In genomic region chr8:64832581-64833135, GRCm38 (mm10) we compare ENCODE assay signal across 19 mouse cellular contexts. TPM values are rescaled to one million over a fixed set of nuclear protein-coding genes. Genes with fewer than 3 reads are reported as not detected.
DNase-seq lines count a peak whose midpoint lies in the region; ATAC-seq and TF ChIP-seq lines count a peak whose summit lies in the region.
"Had no signal": no experiment of that assay in that cellular context is flagged by ENCODE, and none has a peak within 500 bp of the region (broad histone marks: within the 10 kb centered on the region; RNA-seq: fewer than 3 reads in every experiment).

No protein-coding gene starts in this region.

- 89% methylated on average over 13 of the region's 13 CpGs for WGBS in heart, embryonic 15.5 days
- 82% methylated on average over 13 of the region's 13 CpGs for WGBS in heart, embryonic 11.5 days (ENCODE audit: insufficient replicate concordance)
- 54% methylated on average over 13 of the region's 13 CpGs for WGBS in bone marrow, adult 2 months
- 57% methylated on average over 13 of the region's 13 CpGs for WGBS in limb, embryonic 12.5 days

- H3K27me3 ChIP-seq in heart, embryonic 15.5 days = no peaks in the 10 kb centered on the region
- no peaks in the 10 kb centered on the region for H3K27me3 ChIP-seq in heart, embryonic 11.5 days (ENCODE audit: control insufficient read depth, insufficient read depth, low read length)
- H3K27me3 ChIP-seq in limb, embryonic 12.5 days = no peaks in the 10 kb centered on the region
- H3K27me3 ChIP-seq: embryonic facial prominence, embryonic 15.5 days; liver, embryonic 13.5 days; midbrain, embryonic 15.5 days had no signal

- TF ChIP-seq CTCF in left cerebral cortex, adult 2 months (IDR thresholded peaks at IDR 0.05) = no peak
- TF ChIP-seq CTCF in bone marrow, adult 2 months (IDR thresholded peaks at IDR 0.05; ENCODE audit: control insufficient read depth, insufficient read depth, low read length) = no peak

- intact Hi-C loops in left cerebral cortex, adult 2 months (cut with DNase I) = no loop called here
- intact Hi-C loops in left cerebral cortex, postnatal 10 days (cut with DNase I) = no loop called here

- H3K4me3 ChIP-seq in heart, embryonic 15.5 days = no peak overlapping the region
- no peak overlapping the region for H3K4me3 ChIP-seq in heart, embryonic 11.5 days (ENCODE audit: low read depth, low read length)
- no peak overlapping the region for H3K4me3 ChIP-seq in left cerebral cortex, adult 2 months
- H3K4me3 ChIP-seq in bone marrow, adult 2 months (replicated peaks; ENCODE audit: control insufficient read depth, low read depth, low read length) = peak overlapping the region; percentile 28
- H3K4me3 ChIP-seq in limb, embryonic 12.5 days (replicated peaks) = no peak overlapping the region
- H3K4me3 ChIP-seq: embryonic facial prominence, embryonic 15.5 days; liver, embryonic 13.5 days; midbrain, embryonic 15.5 days had no signal

- peaks cover 6% of the 10 kb centered on the region for H3K36me3 ChIP-seq in heart, embryonic 15.5 days
- no peaks in the 10 kb centered on the region; the same call in 1 of the 2 replicates for H3K36me3 ChIP-seq in heart, embryonic 11.5 days (ENCODE audit: control insufficient read depth, insufficient read depth, low read length)
- peaks cover 10% of the 10 kb centered on the region; the same call in 1 of the 2 replicates for H3K36me3 ChIP-seq in limb, embryonic 12.5 days
- H3K36me3 ChIP-seq: midbrain, embryonic 15.5 days had no signal

- ATAC-seq in heart, embryonic 15.5 days (replicated peaks; ENCODE audit: insufficient number of reproducible peaks, insufficient read depth, low FRiP score, low read depth) = 0 out of 2 replicates have a peak, but pooled peaks have one; percentile 5
- no peak for ATAC-seq in heart, embryonic 11.5 days (replicated peaks; ENCODE audit: insufficient number of reproducible peaks, low FRiP score, low TSS enrichment)
- no peak for ATAC-seq in limb, embryonic 12.5 days (ENCODE audit: insufficient number of reproducible peaks, insufficient read depth, low FRiP score, low TSS enrichment, low read depth)
- ATAC-seq: forebrain, embryonic 16.5 days; lung, postnatal 0 days; midbrain, embryonic 15.5 days had no signal

- H3K9ac ChIP-seq in heart, embryonic 15.5 days = no peak overlapping the region
- no peak overlapping the region for H3K9ac ChIP-seq in heart, embryonic 11.5 days (ENCODE audit: low read depth, low read length)
- no peak overlapping the region for H3K9ac ChIP-seq in limb, embryonic 12.5 days (replicated peaks)
- H3K9ac ChIP-seq: embryonic facial prominence, embryonic 15.5 days; liver, embryonic 13.5 days; midbrain, embryonic 15.5 days had no signal

- no peak overlapping the region for H3K27ac ChIP-seq in heart, embryonic 15.5 days
- no peak overlapping the region for H3K27ac ChIP-seq in heart, embryonic 11.5 days (ENCODE audit: low read depth, low read length)
- peak overlapping the region; percentile 1; the same call in 1 of the 2 replicates for H3K27ac ChIP-seq in left cerebral cortex, adult 2 months
- H3K27ac ChIP-seq in bone marrow, adult 2 months (ENCODE audit: control insufficient read depth, insufficient read depth, low read depth, low read length, poor library complexity) = peak overlapping the region; percentile 71
- 0 out of 2 replicates have a peak overlapping the region, but pooled peaks have one; percentile 13 for H3K27ac ChIP-seq in limb, embryonic 12.5 days
- H3K27ac ChIP-seq: embryonic facial prominence, embryonic 15.5 days; liver, embryonic 13.5 days; midbrain, embryonic 15.5 days had no signal

- no peak for DNase-seq in left cerebral cortex, adult 2 months (ENCODE audit: extremely low spot score in 1 of 2, low spot score in 2 of 2)
- DNase-seq in left cerebral cortex, postnatal 10 days (ENCODE audit: extremely low spot score in 1 of 2, low spot score in 2 of 2) = no peak
- no peak for DNase-seq in adrenal gland, adult (ENCODE audit: inconsistent age in 2 of 2, low spot score in 1 of 2)
- no peak for DNase-seq in spleen, postnatal 36 days (ENCODE audit: low spot score in 2 of 2)
- DNase-seq: adrenal gland, postnatal 14 days; cerebellum, adult 9-10 months; gastrocnemius, postnatal 36 days; kidney, postnatal 10 days; layer of hippocampus, adult 9-11 months; liver, embryonic 13.5 days had no signal

- no peaks in the 10 kb centered on the region for H3K9me3 ChIP-seq in heart, embryonic 15.5 days (replicated peaks)
- no peaks in the 10 kb centered on the region for H3K9me3 ChIP-seq in heart, embryonic 11.5 days (replicated peaks; ENCODE audit: control insufficient read depth, low read length)
- no peaks in the 10 kb centered on the region for H3K9me3 ChIP-seq in limb, embryonic 12.5 days
- H3K9me3 ChIP-seq: embryonic facial prominence, embryonic 15.5 days; G1E; liver, embryonic 13.5 days; midbrain, embryonic 15.5 days had no signal

- no peak overlapping the region for H3K4me2 ChIP-seq in heart, embryonic 15.5 days
- no peak overlapping the region for H3K4me2 ChIP-seq in heart, embryonic 11.5 days
- no peak overlapping the region for H3K4me2 ChIP-seq in limb, embryonic 12.5 days
- H3K4me2 ChIP-seq: embryonic facial prominence, embryonic 15.5 days; liver, embryonic 13.5 days; midbrain, embryonic 15.5 days had no signal

- peaks cover 18% of the 10 kb centered on the region; the same call in 1 of the 2 replicates for H3K4me1 ChIP-seq in heart, embryonic 15.5 days (replicated peaks)
- peaks cover 6% of the 10 kb centered on the region for H3K4me1 ChIP-seq in heart, embryonic 11.5 days (ENCODE audit: control insufficient read depth, insufficient read depth, low read length)
- H3K4me1 ChIP-seq in bone marrow, adult 2 months (ENCODE audit: control insufficient read depth, insufficient read depth, low read length) = peaks cover 8% of the 10 kb centered on the region
- peaks cover 35% of the 10 kb centered on the region for H3K4me1 ChIP-seq in limb, embryonic 12.5 days (replicated peaks)
- H3K4me1 ChIP-seq: liver, embryonic 13.5 days had no signal

- TF ChIP-seq POLR2A in bone marrow, adult 2 months (IDR thresholded peaks at IDR 0.05; ENCODE audit: borderline replicate concordance, control insufficient read depth, low read depth, low read length) = no peak

RNA-seq across cellular contexts. Expression of gene Klhl2, which starts 17.2 kb away (rescaled TPM):
- polyA plus RNA-seq in heart, embryonic 15.5 days (2015; fragmentation: Nextera tagmentation; extraction: Ambion mirVana) = 11.3 and 11.5 TPM in 2 replicates
- polyA plus RNA-seq in heart, embryonic 11.5 days (2014; fragmentation: Nextera tagmentation; extraction: Ambion mirVana) = 10.8 and 12.6 TPM in 2 replicates
- total RNA-seq in left cerebral cortex, adult 2 months (2021) = 100 to 1,000 TPM; 158 to 173 TPM
- 100 to 1,000 TPM; 124 to 128 TPM for total RNA-seq in left cerebral cortex, postnatal 10 days (2021)
- 1.8 and 6.2 TPM in 2 replicates for polyA plus RNA-seq in bone marrow, adult 2 months (2011; ENCODE audit: insufficient read depth, insufficient read length, low replicate concordance, missing spikeins)
- 12.3 and 13.3 TPM in 2 replicates for polyA plus RNA-seq in limb, embryonic 12.5 days (2016; fragmentation: Nextera tagmentation; extraction: Ambion mirVana)

Comparison
In these comparisons a context has a peak if more than half of its experiments do, and no peak if none do; other contexts are left out.
1. H3K27ac ChIP-seq: peak in left cerebral cortex, adult 2 months (single experiment), bone marrow, adult 2 months (single experiment) and limb, embryonic 12.5 days (single experiment); none in heart, embryonic 15.5 days (single experiment) and heart, embryonic 11.5 days (single experiment).